Mouse (Mus musculus): ENCODE results near the gene Tox2. TPM values are rescaled to one million over a fixed set of nuclear protein-coding genes. Genes with fewer than 3 reads are reported as not detected.

The Tox2 gene
- polyA plus RNA-seq, 1 experiment, result 0.03 TPM

- Histone ChIP-seq H3K4me1 (ENCODE audit: control insufficient read depth) (no peaks in the 10 kb centered on the region), H3K4me3 (replicated peaks) (no peak overlapping the region), H3K27me3 (ENCODE audit: control insufficient read depth) (peaks cover 6% of the 10 kb centered on the region; the same call in 1 of the 2 replicates), H3K36me3 (ENCODE audit: control insufficient read depth) (no peaks in the 10 kb centered on the region), H3K9me3 (ENCODE audit: control insufficient read depth, low read length) (no peaks in the 10 kb centered on the region)
- no peak for TF ChIP-seq TAL1 (IDR thresholded peaks at IDR 0.05; ENCODE audit: low read length)
- no peak for TF ChIP-seq GATA1 (IDR thresholded peaks at IDR 0.05; ENCODE audit: low read length)
Observed at GRCm38 (mm10) chr2:163285335-163285734, 82.4 kb downstream of the Tox2 start.

GRCm38 (mm10) chr2:163285762-163286161 is 82.8 kb downstream of the Tox2 start:
- Histone ChIP-seq H3K4me1 (ENCODE audit: control insufficient read depth) (no peaks in the 10 kb centered on the region), H3K36me3 (ENCODE audit: control insufficient read depth) (no peaks in the 10 kb centered on the region), H3K4me3 (replicated peaks) (no peak overlapping the region), H3K27me3 (ENCODE audit: control insufficient read depth) (peaks cover 6% of the 10 kb centered on the region; the same call in 1 of the 2 replicates), H3K9me3 (ENCODE audit: control insufficient read depth, low read length) (no peaks in the 10 kb centered on the region)
- TF ChIP-seq GATA1 (IDR thresholded peaks at IDR 0.05; ENCODE audit: low read length) (no peak), TAL1 (IDR thresholded peaks at IDR 0.05; ENCODE audit: low read length) (no peak)

GRCm38 (mm10) chr2:163288881-163289379 is 86.0 kb downstream of the Tox2 start:
- Histone ChIP-seq H3K4me3 (replicated peaks) (no peak overlapping the region), H3K27me3 (ENCODE audit: control insufficient read depth) (peaks cover 6% of the 10 kb centered on the region; the same call in 1 of the 2 replicates), H3K9me3 (ENCODE audit: control insufficient read depth, low read length) (no peaks in the 10 kb centered on the region; the same call in 1 of the 2 replicates), H3K4me1 (ENCODE audit: control insufficient read depth) (no peaks in the 10 kb centered on the region), H3K36me3 (ENCODE audit: control insufficient read depth) (no peaks in the 10 kb centered on the region)
- TF ChIP-seq GATA1 (IDR thresholded peaks at IDR 0.05; ENCODE audit: low read length) (no peak), TAL1 (IDR thresholded peaks at IDR 0.05; ENCODE audit: low read length) (no peak)

- H3K4me3 ChIP-seq (replicated peaks), result no peak overlapping the region
- TF ChIP-seq TAL1 (IDR thresholded peaks at IDR 0.05; ENCODE audit: low read length) (no peak), GATA1 (IDR thresholded peaks at IDR 0.05; ENCODE audit: low read length) (no peak)
- no peaks in the 10 kb centered on the region for H3K27me3 ChIP-seq (ENCODE audit: control insufficient read depth)
- H3K9me3 ChIP-seq (ENCODE audit: control insufficient read depth, low read length), result no peaks in the 10 kb centered on the region; the same call in 1 of the 2 replicates
- H3K36me3 ChIP-seq (ENCODE audit: control insufficient read depth), result no peaks in the 10 kb centered on the region
- no peaks in the 10 kb centered on the region for H3K4me1 ChIP-seq (ENCODE audit: control insufficient read depth)
Observed at GRCm38 (mm10) chr2:163296999-163297630, 94.2 kb downstream of the Tox2 start.

GRCm38 (mm10) chr2:163300069-163301060 is 97.4 kb downstream of the Tox2 start:
- no peaks in the 10 kb centered on the region for H3K9me3 ChIP-seq (ENCODE audit: control insufficient read depth, low read length)
- H3K27me3 ChIP-seq (ENCODE audit: control insufficient read depth), result no peaks in the 10 kb centered on the region
- no peaks in the 10 kb centered on the region for H3K36me3 ChIP-seq (ENCODE audit: control insufficient read depth)
- TF ChIP-seq TAL1 (IDR thresholded peaks at IDR 0.05; ENCODE audit: low read length) (no peak), GATA1 (IDR thresholded peaks at IDR 0.05; ENCODE audit: low read length) (no peak)
- no peaks in the 10 kb centered on the region for H3K4me1 ChIP-seq (ENCODE audit: control insufficient read depth)
- no peak overlapping the region for H3K4me3 ChIP-seq (replicated peaks)

GRCm38 (mm10) chr2:163301641-163302040 is 98.7 kb downstream of the Tox2 start:
- no peak overlapping the region for H3K4me3 ChIP-seq (replicated peaks)
- no peak for TF ChIP-seq TAL1 (IDR thresholded peaks at IDR 0.05; ENCODE audit: low read length)
- no peaks in the 10 kb centered on the region for H3K9me3 ChIP-seq (ENCODE audit: control insufficient read depth, low read length)
- H3K36me3 ChIP-seq (ENCODE audit: control insufficient read depth), result no peaks in the 10 kb centered on the region
- H3K27me3 ChIP-seq (ENCODE audit: control insufficient read depth), result no peaks in the 10 kb centered on the region
- H3K4me1 ChIP-seq (ENCODE audit: control insufficient read depth), result no peaks in the 10 kb centered on the region

- TF ChIP-seq GATA1 (IDR thresholded peaks at IDR 0.05; ENCODE audit: low read length) (no peak), TAL1 (IDR thresholded peaks at IDR 0.05; ENCODE audit: low read length) (no peak)
- no peak overlapping the region for H3K4me3 ChIP-seq (replicated peaks)
- no peaks in the 10 kb centered on the region for H3K36me3 ChIP-seq (ENCODE audit: control insufficient read depth)
- H3K4me1 ChIP-seq (ENCODE audit: control insufficient read depth), result no peaks in the 10 kb centered on the region
- H3K27me3 ChIP-seq (ENCODE audit: control insufficient read depth), result no peaks in the 10 kb centered on the region
- no peaks in the 10 kb centered on the region for H3K9me3 ChIP-seq (ENCODE audit: control insufficient read depth, low read length)
Observed at GRCm38 (mm10) chr2:163303037-163303436, 100.1 kb downstream of the Tox2 start.

- no peaks in the 10 kb centered on the region for H3K27me3 ChIP-seq (ENCODE audit: control insufficient read depth)
- TF ChIP-seq TAL1 (IDR thresholded peaks at IDR 0.05; ENCODE audit: low read length) (no peak), GATA1 (IDR thresholded peaks at IDR 0.05; ENCODE audit: low read length) (no peak)
- H3K36me3 ChIP-seq (ENCODE audit: control insufficient read depth), result no peaks in the 10 kb centered on the region
- H3K4me3 ChIP-seq (replicated peaks), result no peak overlapping the region
- no peaks in the 10 kb centered on the region for H3K9me3 ChIP-seq (ENCODE audit: control insufficient read depth, low read length)
- H3K4me1 ChIP-seq (ENCODE audit: control insufficient read depth), result no peaks in the 10 kb centered on the region
Observed at GRCm38 (mm10) chr2:163309376-163309775, 106.5 kb downstream of the Tox2 start.

GRCm38 (mm10) chr2:163310163-163310688 is 107.3 kb downstream of the Tox2 start:
- Histone ChIP-seq H3K4me1 (ENCODE audit: control insufficient read depth) (no peaks in the 10 kb centered on the region), H3K4me3 (replicated peaks) (no peak overlapping the region), H3K27me3 (ENCODE audit: control insufficient read depth) (no peaks in the 10 kb centered on the region), H3K9me3 (ENCODE audit: control insufficient read depth, low read length) (no peaks in the 10 kb centered on the region), H3K36me3 (ENCODE audit: control insufficient read depth) (no peaks in the 10 kb centered on the region)
- TF ChIP-seq TAL1 (IDR thresholded peaks at IDR 0.05; ENCODE audit: low read length) (no peak), GATA1 (IDR thresholded peaks at IDR 0.05; ENCODE audit: low read length) (no peak)

All from erythroblast, embryonic 14.5 days (primary cell).